Mouse (Mus musculus) CD4-positive, CD25-positive, alpha-beta regulatory T cell, adult 4 months (primary cell): ENCODE measurements around the gene Mms19. TPM values are rescaled to one million over a fixed set of nuclear protein-coding genes. Genes with fewer than 3 reads are reported as not detected.

Experiments used
- ATAC-seq: one replicate; pipeline ENCODE4 v1.8.0; 2017
- polyA plus RNA-seq, 2 experiments: library from polyadenylated mRNA; unstranded; fragments of 100-300 nt; shearing (Covaris generic); gene quantifications; one replicate each; pipeline ENCODE4 v1.2.1; 2017

Gene Mms19
- polyA plus RNA-seq, 2 experiments from 2014 or later: 78.1 to 104 TPM

DNA sequence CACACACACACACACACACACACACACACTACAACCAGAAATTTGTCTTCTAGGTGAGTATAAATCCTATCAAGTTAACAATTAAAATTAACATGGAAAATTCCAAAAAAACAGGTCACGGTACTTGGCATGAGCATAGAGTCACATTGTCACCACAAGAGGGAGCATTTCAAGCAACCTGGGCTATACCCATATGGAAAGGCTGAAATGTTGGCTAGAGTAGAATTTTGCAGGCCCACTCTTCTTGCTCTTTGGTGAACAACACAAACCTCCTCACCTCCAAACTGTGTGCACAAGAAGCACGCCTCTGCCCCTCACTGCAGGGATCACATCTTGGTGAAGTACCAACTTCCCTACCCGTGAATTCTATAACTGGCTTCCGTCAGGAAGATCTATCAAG lies 82.1 kb downstream of the Mms19 start:
- no peak for ATAC-seq

DNA sequence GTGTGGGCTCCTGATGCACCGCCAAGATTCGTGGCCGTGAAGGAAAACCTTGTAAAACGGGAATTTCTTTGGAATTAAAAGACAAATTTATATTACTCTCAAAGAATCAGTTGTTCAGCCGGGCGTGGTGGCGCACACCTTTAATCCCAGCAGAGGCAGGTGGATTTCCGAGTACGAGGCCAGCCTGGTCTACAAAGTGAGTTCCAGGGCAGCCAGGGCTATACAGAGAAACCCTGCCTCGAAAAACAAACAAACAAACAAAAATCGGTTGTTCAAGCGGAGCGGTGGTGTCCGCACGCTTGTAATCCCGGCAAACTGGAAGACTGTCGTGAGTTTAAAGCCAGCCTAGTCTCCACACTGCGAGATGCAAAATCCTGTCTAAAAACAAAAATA lies 84.6 kb downstream of the Mms19 start:
- no peak for ATAC-seq

DNA sequence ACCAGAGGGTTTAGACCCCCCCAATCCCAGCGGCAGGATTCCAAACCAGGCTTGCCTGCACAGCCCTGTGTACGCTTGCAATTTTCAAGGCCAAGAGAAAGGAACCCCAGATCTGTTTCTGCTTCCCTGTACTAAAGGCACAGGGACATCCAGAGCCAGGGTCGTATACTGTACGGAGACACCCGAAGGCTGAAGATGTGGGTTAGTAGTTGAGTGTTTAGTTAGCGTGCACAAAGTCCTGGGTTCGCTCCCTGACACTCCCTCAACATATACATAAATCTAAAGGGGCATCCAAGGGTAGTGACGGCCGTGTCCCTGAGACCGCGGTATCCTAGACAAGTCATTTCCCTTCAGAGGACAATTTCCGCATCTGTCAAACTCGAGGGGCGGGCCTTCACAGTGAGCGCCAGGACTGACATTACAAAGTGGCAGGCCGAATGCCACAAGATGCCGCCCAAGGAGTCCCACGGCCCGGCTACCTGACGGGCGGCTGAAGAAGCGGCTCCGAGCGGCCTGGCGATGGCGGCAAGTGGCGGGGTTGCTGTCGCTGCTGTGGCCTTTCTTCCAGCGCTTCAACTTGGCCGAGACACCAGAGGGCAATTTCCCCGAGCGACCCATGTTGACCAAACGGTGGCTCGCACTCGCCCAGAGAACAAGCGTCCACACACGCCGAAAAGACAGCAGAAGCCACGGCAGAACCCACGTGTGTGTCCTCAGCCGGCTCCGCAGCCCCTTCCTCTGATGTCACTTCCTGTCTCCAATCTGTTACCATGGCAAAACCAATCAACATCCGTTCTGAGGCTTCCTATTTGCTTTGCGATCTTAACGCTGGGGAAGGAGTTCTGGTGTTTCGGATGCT lies 85.3 kb downstream of the Mms19 start, which contains the start of gene Rrp12:
Rrp12 (minus strand) TSS at position 714 of the 859 bp plus-strand sequence.
- ATAC-seq: peak; percentile 98

DNA sequence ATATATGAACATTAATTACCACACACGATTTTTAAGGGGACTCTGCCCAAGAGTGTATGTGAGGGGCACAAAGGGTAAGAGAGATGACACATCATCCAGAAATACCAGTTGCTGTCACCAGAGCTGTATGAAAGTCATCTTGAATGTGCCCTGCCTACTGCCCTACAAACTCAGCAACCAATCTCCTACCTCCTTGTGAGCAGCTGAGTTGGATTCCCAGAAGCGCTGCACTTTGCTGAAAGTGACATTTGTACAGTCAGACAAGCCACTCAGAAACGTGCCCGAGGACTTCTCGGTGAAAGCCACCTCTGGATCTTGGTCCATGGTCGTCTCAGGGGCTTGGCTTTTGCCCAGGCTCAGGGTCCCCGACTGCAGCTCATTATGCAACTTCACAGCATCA lies 86.0 kb downstream of the Mms19 start:
- ATAC-seq: no peak

Other genes starting within 250 kb of the Mms19 start
- not detected for gene Slit1, start 237.5 kb downstream of the Mms19 start, polyA plus RNA-seq
- gene Arhgap19, start 179.1 kb downstream of the Mms19 start, polyA plus RNA-seq: 1 to 10 TPM; 3.0 to 5.9 TPM
- gene Frat1, start 151.2 kb downstream of the Mms19 start, polyA plus RNA-seq: 10 to 100 TPM; 24.5 to 30.3 TPM
- 1 to 10 TPM in 1 of 2 experiments, under 1 TPM in 1; 0.75 to 1.9 TPM for gene Frat2, start 133.0 kb downstream of the Mms19 start, polyA plus RNA-seq
- 10 to 100 TPM in 1 of 2 experiments, 1 to 10 TPM in 1; 7.2 to 17.3 TPM for gene Rrp12, start 85.0 kb downstream of the Mms19 start, polyA plus RNA-seq
- gene Pgam1, start 69.2 kb downstream of the Mms19 start, polyA plus RNA-seq: 10 to 100 TPM; 41.8 to 43.3 TPM
- gene Exosc1, start 47.7 kb downstream of the Mms19 start, polyA plus RNA-seq: 10 to 100 TPM; 83.6 to 89.9 TPM
- 10 to 100 TPM; 40.7 to 59.3 TPM for gene Zdhhc16, start 47.7 kb downstream of the Mms19 start, polyA plus RNA-seq
- gene Ubtd1, start 606 bp upstream of the Mms19 start, polyA plus RNA-seq: 1 to 10 TPM; 3.7 to 4.1 TPM
- not detected for gene Ankrd2, start 54.8 kb upstream of the Mms19 start, polyA plus RNA-seq
- gene Hoga1, start 64.5 kb upstream of the Mms19 start, polyA plus RNA-seq: not detected
- gene 4933411K16Rik, start 71.1 kb upstream of the Mms19 start, polyA plus RNA-seq: not detected
- under 1 TPM in 1 of 2 experiments, not detected in 1; 0.52 TPM for gene Morn4, start 105.2 kb upstream of the Mms19 start, polyA plus RNA-seq
- gene Pi4k2a, start 109.3 kb upstream of the Mms19 start, polyA plus RNA-seq: 10 to 100 TPM; 11.4 to 17.4 TPM
- 1 to 10 TPM; 4.5 to 7.2 TPM for gene Avpi1, start 147.9 kb upstream of the Mms19 start, polyA plus RNA-seq
- gene Marveld1, start 166.2 kb upstream of the Mms19 start, polyA plus RNA-seq: 1 to 10 TPM; 6.8 to 7.5 TPM
- 10 to 100 TPM; 19.5 to 21.0 TPM for gene Zfyve27, start 182.8 kb upstream of the Mms19 start, polyA plus RNA-seq
- not detected for gene Sfrp5, start 221.1 kb upstream of the Mms19 start, polyA plus RNA-seq